Mouse (Mus musculus): ENCODE measurements at regions not wholly inside any gene's neighbourhood (a gene's known extent, or its start where the extent isn't known, plus 50 kb on each side); places are given as distances from the start of the nearest gene placed in this dataset.

DNA sequence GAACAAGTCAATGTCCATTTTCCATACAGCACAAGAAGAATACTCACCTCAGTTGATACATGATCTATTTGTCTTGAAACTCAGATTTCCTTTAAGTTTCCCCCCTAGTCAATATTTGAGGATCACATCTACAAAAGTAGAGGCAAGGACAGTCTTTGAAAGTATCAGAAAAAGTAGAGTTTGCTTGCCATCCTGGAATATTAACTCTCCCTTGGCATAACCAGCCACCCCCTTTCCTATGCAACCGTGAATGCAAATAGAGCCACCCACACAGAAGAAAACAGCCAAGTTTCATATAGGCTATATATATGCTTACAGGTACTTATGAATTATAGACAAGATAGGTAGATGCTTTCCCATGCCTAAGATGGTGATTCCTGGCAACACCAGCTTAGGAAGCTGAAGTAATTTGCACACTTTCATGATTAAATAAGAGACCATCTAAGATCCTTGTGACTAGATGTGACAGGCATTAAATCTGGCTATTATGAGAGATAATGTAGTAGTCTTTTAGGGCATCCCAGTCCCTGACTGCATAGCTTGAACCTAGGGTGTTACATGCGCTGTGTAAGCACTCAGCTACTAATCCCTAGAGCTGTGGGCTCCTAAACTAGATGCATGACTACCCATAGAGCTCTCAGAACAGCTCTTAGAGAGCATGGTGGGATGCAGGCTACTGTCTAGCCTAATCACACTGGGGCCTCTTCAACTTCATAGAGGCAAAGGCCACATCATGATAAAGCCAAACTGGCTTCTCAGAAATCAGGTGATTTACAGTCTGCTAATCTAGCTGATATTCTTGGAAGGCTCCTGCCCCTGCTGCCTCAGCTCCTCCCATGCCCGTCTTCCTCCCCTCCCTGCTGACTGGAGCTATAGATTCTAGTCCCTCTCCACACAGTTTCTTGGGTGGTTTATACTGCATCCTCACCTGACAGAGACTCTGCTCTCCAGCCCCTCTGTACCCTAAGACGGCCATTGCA is 829.5 kb downstream of the Kcnj2 start:
- Histone ChIP-seq H3K36me3 (no peaks in the 10 kb centered on the region), H3K4me1 (peaks cover 20% of the 10 kb centered on the region), H3K4me3 (no peak overlapping the region), H3K9me3 (no peaks in the 10 kb centered on the region), H3K4me2 (replicated peaks) (no peak overlapping the region), H3K27me3 (peaks cover 64% of the 10 kb centered on the region), H3K9ac (replicated peaks) (no peak overlapping the region), H3K27ac (replicated peaks) (no peak overlapping the region)
- ATAC-seq (ENCODE audit: low FRiP score, low read depth), result peak; percentile 62; the same call in 1 of the 2 replicates
- 52% methylated on average over 4 of the region's 4 CpGs for WGBS

DNA sequence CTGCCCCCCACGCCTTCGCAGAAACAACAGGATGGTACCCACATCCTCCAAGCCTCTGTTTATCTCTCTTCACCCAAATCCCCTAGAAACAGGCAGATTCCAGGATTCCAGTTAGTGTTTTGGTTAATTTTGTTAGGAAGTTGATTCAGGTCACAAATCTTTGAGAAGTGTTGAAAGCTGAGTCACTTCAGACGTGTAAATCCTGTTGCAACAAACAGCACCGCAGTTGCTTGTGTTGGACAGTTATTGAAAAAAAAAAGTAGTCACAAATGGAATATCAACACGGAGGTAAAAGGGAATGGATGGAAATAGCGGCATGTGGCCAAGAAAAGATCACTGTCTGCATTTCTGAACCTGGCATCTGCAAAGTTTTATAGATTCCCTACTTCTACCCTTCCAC is 831.0 kb downstream of the Kcnj2 start:
- Histone ChIP-seq H3K27me3 (peaks cover 54% of the 10 kb centered on the region), H3K9me3 (no peaks in the 10 kb centered on the region), H3K4me3 (no peak overlapping the region), H3K9ac (replicated peaks) (no peak overlapping the region), H3K4me1 (peaks cover 20% of the 10 kb centered on the region), H3K4me2 (replicated peaks) (no peak overlapping the region), H3K36me3 (no peaks in the 10 kb centered on the region), H3K27ac (replicated peaks) (no peak overlapping the region)
- 89% methylated on average over 6 of the region's 6 CpGs for WGBS
- ATAC-seq (ENCODE audit: low FRiP score, low read depth), result no peak

DNA sequence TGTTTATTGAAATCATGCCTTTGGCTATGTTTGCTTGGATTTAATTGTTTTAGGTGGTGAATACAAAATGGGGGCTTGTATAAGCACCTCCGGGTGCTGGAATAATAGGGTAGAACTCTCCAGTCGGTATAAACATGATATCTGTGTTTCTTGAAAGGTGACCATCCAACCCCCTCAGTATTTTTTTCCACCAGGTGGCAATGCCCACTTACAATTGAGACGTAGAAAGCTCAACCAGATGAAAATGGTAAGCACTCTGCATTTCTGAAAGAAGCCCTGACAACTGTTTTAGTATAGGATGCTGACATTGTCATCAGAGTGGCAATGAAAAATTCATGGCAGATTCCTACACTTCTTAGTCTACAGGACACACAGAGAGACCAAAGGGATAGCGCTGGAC is 838.1 kb downstream of the Kcnj2 start:
- Histone ChIP-seq H3K27me3 (peaks cover 40% of the 10 kb centered on the region), H3K4me1 (no peaks in the 10 kb centered on the region), H3K36me3 (no peaks in the 10 kb centered on the region), H3K9ac (replicated peaks) (no peak overlapping the region), H3K4me3 (no peak overlapping the region), H3K27ac (replicated peaks) (no peak overlapping the region), H3K9me3 (no peaks in the 10 kb centered on the region), H3K4me2 (replicated peaks) (no peak overlapping the region)
- 79% methylated on average over 4 of the region's 4 CpGs for WGBS
- ATAC-seq (ENCODE audit: low FRiP score, low read depth), result no peak

DNA sequence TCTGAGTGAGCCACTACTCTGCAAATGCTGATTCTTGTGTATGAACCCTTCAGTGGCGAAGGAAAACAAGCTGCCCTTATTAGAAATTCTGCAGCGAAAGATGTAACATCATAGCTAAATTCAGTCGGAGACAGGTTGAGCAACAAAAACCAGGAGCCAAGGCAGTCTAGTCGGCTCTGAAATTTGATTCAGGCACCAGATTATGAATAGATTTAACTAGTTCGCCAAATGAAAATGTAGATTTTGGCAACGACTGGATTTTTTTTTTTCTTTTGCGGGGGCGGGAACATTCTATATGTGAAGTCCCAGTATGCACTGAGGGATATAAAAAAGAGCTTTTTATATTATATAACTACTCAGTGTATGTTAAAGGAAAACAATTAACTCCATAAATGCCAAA is 847.9 kb downstream of the Kcnj2 start:
- H3K27ac ChIP-seq (replicated peaks), result no peak overlapping the region
- no peaks in the 10 kb centered on the region for H3K9me3 ChIP-seq
- no peak overlapping the region for H3K4me2 ChIP-seq (replicated peaks)
- no peaks in the 10 kb centered on the region for H3K36me3 ChIP-seq
- 0 out of 2 replicates have a peak, but pooled peaks cover 2% of the 10 kb centered on the region for H3K27me3 ChIP-seq
- no peak overlapping the region for H3K4me3 ChIP-seq
- ATAC-seq (ENCODE audit: low FRiP score, low read depth), result no peak
- 85% methylated on average over 8 of the region's 8 CpGs for WGBS
- H3K9ac ChIP-seq (replicated peaks), result no peak overlapping the region
- no peaks in the 10 kb centered on the region for H3K4me1 ChIP-seq

DNA sequence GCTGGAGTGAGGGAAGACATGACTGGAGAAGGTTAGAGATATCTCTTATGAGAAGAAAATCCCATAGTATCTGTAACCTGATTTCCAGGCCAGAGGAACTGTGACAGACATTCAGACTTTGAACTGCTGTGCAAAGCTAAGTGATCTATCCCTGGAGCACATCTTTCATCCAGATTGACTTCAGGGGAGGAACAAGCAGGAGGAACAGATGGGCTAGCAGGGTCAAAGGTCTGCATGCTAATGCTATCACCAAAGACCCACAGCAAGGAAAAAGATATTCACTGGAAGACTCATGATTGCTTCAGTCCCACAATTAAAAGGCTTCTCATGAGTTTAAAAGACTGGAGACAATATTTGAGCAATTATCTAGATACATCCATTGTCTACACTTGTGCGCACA is 855.7 kb upstream of the Sox9 start:
- no peaks in the 10 kb centered on the region for H3K9me3 ChIP-seq
- H3K27me3 ChIP-seq, result no peaks in the 10 kb centered on the region
- peaks cover 6% of the 10 kb centered on the region; the same call in 1 of the 2 replicates for H3K4me1 ChIP-seq
- no peak overlapping the region for H3K4me3 ChIP-seq
- no peak overlapping the region for H3K27ac ChIP-seq (replicated peaks)
- H3K4me2 ChIP-seq (replicated peaks), result no peak overlapping the region
- no peak overlapping the region for H3K9ac ChIP-seq (replicated peaks)
- WGBS, result 90% methylated on average over 1 of the region's 1 CpGs
- no peaks in the 10 kb centered on the region for H3K36me3 ChIP-seq
- ATAC-seq (ENCODE audit: low FRiP score, low read depth), result no peak

DNA sequence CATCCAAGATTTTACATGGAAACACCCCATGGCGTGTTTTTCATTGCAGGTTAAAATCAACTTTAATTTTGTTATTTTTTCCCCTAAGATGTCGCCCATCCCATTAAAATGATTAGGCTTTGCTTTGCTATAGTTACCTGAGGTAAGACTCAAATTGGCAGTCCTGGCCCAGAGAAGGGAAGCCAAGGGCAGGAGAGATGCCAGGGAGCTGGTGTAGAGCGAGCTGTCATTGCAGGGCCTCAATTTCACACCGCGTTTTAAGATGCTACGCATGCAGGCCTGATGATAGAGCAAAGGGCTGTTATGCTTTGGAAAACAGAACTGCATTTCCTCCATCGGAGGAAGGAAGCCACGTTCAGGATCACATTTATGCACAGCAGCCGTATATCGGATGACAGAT is 852.7 kb upstream of the Sox9 start:
- no peaks in the 10 kb centered on the region for H3K36me3 ChIP-seq
- no peaks in the 10 kb centered on the region for H3K9me3 ChIP-seq
- no peak overlapping the region for H3K27ac ChIP-seq (replicated peaks)
- H3K9ac ChIP-seq (replicated peaks), result no peak overlapping the region
- WGBS, result 63% methylated on average over 10 of the region's 10 CpGs
- peaks cover 6% of the 10 kb centered on the region; the same call in 1 of the 2 replicates for H3K4me1 ChIP-seq
- H3K27me3 ChIP-seq, result no peaks in the 10 kb centered on the region
- H3K4me2 ChIP-seq (replicated peaks), result no peak overlapping the region
- no peak for ATAC-seq (ENCODE audit: low FRiP score, low read depth)
- H3K4me3 ChIP-seq, result no peak overlapping the region

DNA sequence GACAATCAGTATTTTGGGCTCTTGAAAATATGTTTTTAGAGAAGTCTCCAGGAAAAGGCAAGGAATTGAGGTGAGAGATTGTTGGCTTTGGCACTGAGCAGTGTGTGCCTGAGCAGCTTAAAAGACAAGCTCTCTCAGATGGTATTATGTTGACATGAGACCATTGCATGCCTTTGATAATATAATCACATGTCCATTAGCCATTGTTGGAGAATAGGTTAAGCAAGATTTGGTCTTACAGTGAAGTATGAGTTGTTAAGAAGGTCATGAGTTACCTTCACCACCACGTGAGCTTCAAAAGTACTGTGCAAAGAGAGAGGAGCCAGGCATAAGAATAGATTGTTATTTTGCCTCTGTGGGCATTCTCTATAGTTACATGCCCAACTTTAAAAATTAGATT is 850.0 kb upstream of the Sox9 start:
- no peaks in the 10 kb centered on the region for H3K9me3 ChIP-seq
- H3K27ac ChIP-seq (replicated peaks), result no peak overlapping the region
- 67% methylated on average over 1 of the region's 1 CpGs for WGBS
- H3K4me3 ChIP-seq, result no peak overlapping the region
- no peaks in the 10 kb centered on the region for H3K27me3 ChIP-seq
- no peak for ATAC-seq (ENCODE audit: low FRiP score, low read depth)
- peaks cover 6% of the 10 kb centered on the region; the same call in 1 of the 2 replicates for H3K4me1 ChIP-seq
- no peak overlapping the region for H3K9ac ChIP-seq (replicated peaks)
- no peak overlapping the region for H3K4me2 ChIP-seq (replicated peaks)
- H3K36me3 ChIP-seq, result no peaks in the 10 kb centered on the region

DNA sequence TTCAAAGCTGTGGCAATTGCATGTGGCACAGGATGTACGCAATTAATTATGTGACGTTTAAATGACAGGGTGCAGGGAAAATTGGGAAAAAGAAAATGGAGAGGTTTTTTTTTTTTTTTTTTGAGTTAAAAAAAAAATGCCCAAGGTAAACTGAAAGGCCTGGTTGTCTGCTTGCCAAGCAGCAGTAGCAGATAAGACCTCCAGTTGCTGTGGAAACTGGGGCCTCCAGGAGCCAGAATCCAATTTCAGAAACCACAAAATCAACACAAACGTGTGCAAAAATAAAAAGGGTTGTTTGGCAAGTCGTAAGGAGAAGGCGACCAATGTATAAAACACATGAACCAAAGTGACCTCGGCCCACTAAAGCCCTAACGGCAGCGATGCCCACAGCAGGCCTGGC is 837.7 kb upstream of the Sox9 start:
- Histone ChIP-seq H3K4me1 (no peaks in the 10 kb centered on the region), H3K27ac (replicated peaks) (no peak overlapping the region), H3K9me3 (no peaks in the 10 kb centered on the region), H3K4me2 (replicated peaks) (no peak overlapping the region), H3K9ac (replicated peaks) (no peak overlapping the region), H3K36me3 (no peaks in the 10 kb centered on the region), H3K27me3 (no peaks in the 10 kb centered on the region), H3K4me3 (no peak overlapping the region)
- WGBS, result 74% methylated on average over 8 of the region's 8 CpGs
- ATAC-seq (ENCODE audit: low FRiP score, low read depth), result no peak

DNA sequence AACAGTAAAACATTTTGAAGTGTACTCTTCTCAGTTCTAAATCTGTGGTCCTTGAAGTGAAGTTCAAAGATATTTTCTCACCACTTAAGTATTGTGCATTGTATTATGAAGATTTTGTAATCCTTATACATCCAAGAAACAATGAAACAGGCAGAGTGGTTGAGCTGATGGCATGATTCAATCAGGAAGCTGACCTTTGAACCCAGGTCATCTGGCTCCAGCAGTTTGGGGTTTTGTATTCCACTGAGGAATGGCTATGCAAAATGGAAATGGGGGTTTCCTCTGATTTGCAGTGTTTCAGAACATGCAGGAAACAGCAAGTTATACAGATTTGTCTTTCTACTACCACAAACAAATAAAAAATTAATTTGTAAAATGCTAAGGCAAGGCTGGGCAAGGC is 836.2 kb upstream of the Sox9 start:
- H3K4me3 ChIP-seq, result no peak overlapping the region
- no peak overlapping the region for H3K9ac ChIP-seq (replicated peaks)
- H3K9me3 ChIP-seq, result no peaks in the 10 kb centered on the region
- no peaks in the 10 kb centered on the region for H3K27me3 ChIP-seq
- H3K4me2 ChIP-seq (replicated peaks), result no peak overlapping the region
- no peak for ATAC-seq (ENCODE audit: low FRiP score, low read depth)
- no peak overlapping the region for H3K27ac ChIP-seq (replicated peaks)
- H3K36me3 ChIP-seq, result no peaks in the 10 kb centered on the region
- no peaks in the 10 kb centered on the region for H3K4me1 ChIP-seq

DNA sequence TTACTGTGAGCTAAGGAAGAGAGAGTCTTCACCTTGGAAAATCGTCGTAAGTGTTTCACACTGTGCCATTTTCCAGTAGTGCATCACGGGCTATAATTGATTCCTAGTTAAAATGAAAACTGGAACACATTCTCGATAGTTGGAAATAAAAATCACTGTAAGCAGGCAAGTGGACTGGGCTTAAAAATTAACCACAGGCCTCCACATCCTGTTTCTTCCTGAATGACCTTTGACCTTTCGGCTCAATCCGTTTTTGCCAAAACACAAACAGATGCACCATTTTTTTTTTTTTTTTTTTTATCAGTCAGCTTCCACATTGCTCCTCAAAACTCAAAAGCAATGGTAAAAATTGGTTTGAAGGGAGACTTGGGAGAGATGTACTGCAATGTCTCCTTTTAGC is 834.4 kb upstream of the Sox9 start:
- Histone ChIP-seq H3K4me1 (no peaks in the 10 kb centered on the region), H3K4me3 (no peak overlapping the region), H3K9ac (replicated peaks) (no peak overlapping the region), H3K9me3 (no peaks in the 10 kb centered on the region), H3K27me3 (no peaks in the 10 kb centered on the region), H3K4me2 (replicated peaks) (no peak overlapping the region), H3K36me3 (no peaks in the 10 kb centered on the region), H3K27ac (replicated peaks) (no peak overlapping the region)
- 88% methylated on average over 6 of the region's 6 CpGs for WGBS
- no peak for ATAC-seq (ENCODE audit: low FRiP score, low read depth)

DNA sequence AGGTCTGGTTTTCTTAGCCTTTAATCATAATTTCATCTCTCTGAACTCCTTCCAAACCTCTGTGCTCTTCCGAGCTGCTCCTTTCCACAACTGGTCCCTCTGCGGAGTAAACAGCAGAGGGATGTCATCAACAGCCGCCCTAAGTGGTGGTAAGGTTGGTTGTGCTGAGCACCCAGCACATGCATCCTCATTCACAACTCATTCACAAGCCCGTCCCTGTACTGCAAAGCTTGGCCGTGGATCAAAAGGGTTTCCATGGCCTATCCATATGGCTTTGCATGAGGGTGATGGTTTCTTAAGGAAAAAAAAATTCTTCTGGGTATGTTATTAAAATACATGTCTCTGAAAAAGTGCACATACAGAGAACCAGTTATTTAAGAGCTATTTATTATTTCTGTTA is 828.6 kb upstream of the Sox9 start:
- Histone ChIP-seq H3K27me3 (no peaks in the 10 kb centered on the region), H3K27ac (replicated peaks) (no peak overlapping the region), H3K4me1 (peaks cover 2% of the 10 kb centered on the region; the same call in 1 of the 2 replicates), H3K4me2 (replicated peaks) (no peak overlapping the region), H3K36me3 (no peaks in the 10 kb centered on the region), H3K9ac (replicated peaks) (no peak overlapping the region), H3K4me3 (no peak overlapping the region), H3K9me3 (no peaks in the 10 kb centered on the region)
- 74% methylated on average over 5 of the region's 5 CpGs for WGBS
- no peak for ATAC-seq (ENCODE audit: low FRiP score, low read depth)

DNA sequence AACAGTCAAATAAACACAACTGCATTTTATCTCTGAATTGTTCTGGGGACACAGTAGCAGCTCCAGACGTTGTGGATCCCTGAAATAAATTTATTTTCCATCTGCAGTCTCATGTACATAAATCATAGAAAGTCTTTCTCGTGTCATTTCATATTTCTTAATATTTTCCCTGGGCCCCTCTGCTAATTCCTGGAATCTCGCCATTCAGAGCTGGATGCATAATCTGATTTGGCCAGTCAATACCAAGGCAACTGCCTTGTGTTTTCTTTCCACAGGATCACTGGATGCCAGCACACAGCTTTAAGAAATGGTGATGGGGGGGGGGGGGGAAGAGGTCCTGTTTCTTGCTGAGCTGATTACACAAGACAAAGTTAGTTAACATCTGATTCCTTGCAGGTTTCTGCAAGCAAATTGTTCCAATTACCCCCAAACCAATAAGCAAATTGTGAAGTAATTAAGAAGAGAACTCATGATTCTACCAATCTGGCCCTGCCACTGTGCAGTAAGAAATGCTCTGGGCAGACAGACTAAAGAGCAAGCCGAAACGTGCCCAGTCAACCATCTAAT is 824.2 kb upstream of the Sox9 start:
- Histone ChIP-seq H3K4me3 (no peak overlapping the region), H3K4me1 (peaks cover 2% of the 10 kb centered on the region; the same call in 1 of the 2 replicates), H3K9me3 (no peaks in the 10 kb centered on the region), H3K27ac (replicated peaks) (no peak overlapping the region), H3K36me3 (no peaks in the 10 kb centered on the region), H3K27me3 (no peaks in the 10 kb centered on the region), H3K9ac (replicated peaks) (no peak overlapping the region), H3K4me2 (replicated peaks) (no peak overlapping the region)
- WGBS, result 65% methylated on average over 5 of the region's 5 CpGs
- ATAC-seq (ENCODE audit: low FRiP score, low read depth), result no peak
